ENCODE assay signal across 18 mouse cellular contexts in the genomic region with DNA sequence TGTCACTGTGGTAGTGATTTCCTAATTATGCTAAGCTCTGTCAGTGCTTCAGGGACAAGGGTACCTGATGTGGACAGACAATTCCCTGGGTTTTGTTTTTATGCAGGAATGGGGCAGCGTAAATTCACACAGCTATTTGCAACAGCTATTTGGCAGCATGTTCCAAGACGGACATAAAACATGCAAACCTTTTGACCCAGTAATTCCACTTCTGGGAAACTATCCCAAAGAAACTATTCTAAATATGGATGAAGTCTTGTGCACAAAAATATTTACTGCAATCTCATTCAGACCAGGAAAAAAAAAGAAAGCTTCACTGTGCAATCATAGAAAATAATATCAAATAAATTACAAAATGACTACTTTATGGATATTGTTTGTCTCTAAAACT.
DNase-seq lines count a peak whose midpoint lies in the region; ATAC-seq and TF ChIP-seq lines count a peak whose summit lies in the region.
"Had no signal": no experiment of that assay in that cellular context is flagged by ENCODE, and none has a peak within 500 bp of the region (broad histone marks: within the 10 kb centered on the region; RNA-seq: fewer than 3 reads in every experiment).

No protein-coding gene starts in this region.

- no peak for TF ChIP-seq POLR2A in liver, adult 2 months (IDR thresholded peaks at IDR 0.05; ENCODE audit: extremely low read depth, insufficient read depth, low read length)
- TF ChIP-seq POLR2A in cerebellum, adult 2 months (IDR thresholded peaks at IDR 0.05; ENCODE audit: borderline replicate concordance, insufficient read depth, low read length): no peak

- no peaks in the 10 kb centered on the region for H3K27me3 ChIP-seq in heart, embryonic 15.5 days
- no peaks in the 10 kb centered on the region for H3K27me3 ChIP-seq in liver, adult 2 months (ENCODE audit: control insufficient read depth, insufficient read depth, low read length)
- H3K27me3 ChIP-seq in liver, embryonic 11.5 days (replicated peaks; ENCODE audit: control insufficient read depth, insufficient read depth, low read length): no peaks in the 10 kb centered on the region
- no peaks in the 10 kb centered on the region for H3K27me3 ChIP-seq in stomach, embryonic 14.5 days (ENCODE audit: control insufficient read depth, insufficient read depth, low read length)
- no peaks in the 10 kb centered on the region for H3K27me3 ChIP-seq in cerebellum, adult 2 months (ENCODE audit: control insufficient read depth, insufficient read depth, low read length)
- H3K27me3 ChIP-seq: hindbrain, embryonic 15.5 days; liver, embryonic 12.5 days; midbrain, embryonic 15.5 days had no signal

- DNase-seq in heart, postnatal 4 days: no peak
- peak; percentile 33 for DNase-seq in liver, adult 2 months (ENCODE audit: extremely low read depth, low read depth, low spot score)
- DNase-seq in liver, embryonic 11.5 days (ENCODE audit: low spot score): no peak
- peak; percentile 64 for DNase-seq in adipocyte (ENCODE audit: low spot score)
- no peak for DNase-seq in cerebellum, adult 2 months
- DNase-seq in spleen, adult 18-20 months: no peak
- DNase-seq: adrenal gland, adult 8-10 months; cerebellum, adult 9-10 months; forebrain, postnatal 0 days; gastrocnemius, postnatal 14 days; heart, postnatal 10 days; layer of hippocampus, postnatal 36 days; thymus, postnatal 4 days had no signal

- ATAC-seq in heart, embryonic 15.5 days (replicated peaks; ENCODE audit: insufficient number of reproducible peaks, insufficient read depth, low FRiP score, low read depth): no peak
- no peak for ATAC-seq in liver, embryonic 11.5 days (replicated peaks; ENCODE audit: low FRiP score)
- no peak for ATAC-seq in stomach, embryonic 14.5 days (ENCODE audit: insufficient number of reproducible peaks, insufficient read depth, low FRiP score, low read depth)
- ATAC-seq: liver, embryonic 12.5 days had no signal

- no peaks in the 10 kb centered on the region for H3K36me3 ChIP-seq in heart, embryonic 15.5 days
- H3K36me3 ChIP-seq in liver, adult 2 months (ENCODE audit: control insufficient read depth, insufficient read depth, low read length): no peaks in the 10 kb centered on the region
- no peaks in the 10 kb centered on the region for H3K36me3 ChIP-seq in liver, embryonic 11.5 days (ENCODE audit: control insufficient read depth, insufficient read depth, low read length)
- no peaks in the 10 kb centered on the region for H3K36me3 ChIP-seq in stomach, embryonic 14.5 days (ENCODE audit: control insufficient read depth, insufficient read depth, low read length)
- H3K36me3 ChIP-seq: hindbrain, embryonic 15.5 days; liver, embryonic 12.5 days; midbrain, embryonic 15.5 days had no signal

- TF ChIP-seq CTCF in liver, adult 2 months (IDR thresholded peaks at IDR 0.05; ENCODE audit: low read depth, low read length): no peak
- no peak for TF ChIP-seq CTCF in cerebellum, adult 2 months (IDR thresholded peaks at IDR 0.05; ENCODE audit: borderline replicate concordance, insufficient read depth, low read depth, low read length)

- peak overlapping the region; percentile 55 for H3K27ac ChIP-seq in heart, embryonic 15.5 days
- no peak overlapping the region for H3K27ac ChIP-seq in liver, adult 2 months (replicated peaks; ENCODE audit: insufficient read depth, low read depth, low read length)
- H3K27ac ChIP-seq in liver, embryonic 11.5 days (ENCODE audit: low read depth, low read length): no peak overlapping the region
- H3K27ac ChIP-seq in stomach, embryonic 14.5 days (ENCODE audit: low read length): peak overlapping the region; percentile 76; the same call in 1 of the 2 replicates
- no peak overlapping the region for H3K27ac ChIP-seq in cerebellum, adult 2 months (ENCODE audit: insufficient read depth, low read length)
- H3K27ac ChIP-seq: hindbrain, embryonic 15.5 days; liver, embryonic 12.5 days; midbrain, embryonic 15.5 days had no signal

- no peak overlapping the region for H3K4me3 ChIP-seq in heart, embryonic 15.5 days
- no peak overlapping the region for H3K4me3 ChIP-seq in liver, adult 2 months (ENCODE audit: insufficient read depth, low read depth, low read length)
- H3K4me3 ChIP-seq in liver, embryonic 11.5 days (ENCODE audit: low read depth, low read length): no peak overlapping the region
- no peak overlapping the region for H3K4me3 ChIP-seq in stomach, embryonic 14.5 days (ENCODE audit: low read depth, low read length)
- H3K4me3 ChIP-seq in cerebellum, adult 2 months (replicated peaks; ENCODE audit: insufficient read depth, low read depth, low read length): no peak overlapping the region
- H3K4me3 ChIP-seq: hindbrain, embryonic 15.5 days; liver, embryonic 12.5 days; midbrain, embryonic 15.5 days had no signal

- no peaks in the 10 kb centered on the region for H3K79me2 ChIP-seq in liver, adult 2 months (ENCODE audit: control insufficient read depth, insufficient read depth, low read length)

- H3K9me3 ChIP-seq in heart, embryonic 15.5 days (replicated peaks): no peaks in the 10 kb centered on the region
- no peaks in the 10 kb centered on the region for H3K9me3 ChIP-seq in liver, embryonic 11.5 days (ENCODE audit: control insufficient read depth, low read length)
- 0 out of 2 replicates have a peak, but pooled peaks cover 3% of the 10 kb centered on the region for H3K9me3 ChIP-seq in stomach, embryonic 14.5 days (ENCODE audit: control insufficient read depth, low read depth, low read length)
- H3K9me3 ChIP-seq: hindbrain, embryonic 15.5 days; liver, embryonic 12.5 days; midbrain, embryonic 15.5 days had no signal

- WGBS in heart, embryonic 15.5 days: 46% methylated on average over 2 of the region's 2 CpGs
- WGBS in liver, adult 2 months: 70% methylated on average over 2 of the region's 2 CpGs
- WGBS in liver, embryonic 11.5 days: 65% methylated on average over 2 of the region's 2 CpGs
- 38% methylated on average over 2 of the region's 2 CpGs for WGBS in stomach, embryonic 14.5 days
- WGBS in cerebellum, adult 2 months: 48% methylated on average over 2 of the region's 2 CpGs

- H3K4me2 ChIP-seq in heart, embryonic 15.5 days: no peak overlapping the region
- no peak overlapping the region for H3K4me2 ChIP-seq in liver, embryonic 11.5 days
- H3K4me2 ChIP-seq in stomach, embryonic 14.5 days (replicated peaks; ENCODE audit: low read depth, low read length): no peak overlapping the region
- H3K4me2 ChIP-seq: hindbrain, embryonic 15.5 days; liver, embryonic 12.5 days; midbrain, embryonic 15.5 days had no signal

- no peak overlapping the region for H3K9ac ChIP-seq in heart, embryonic 15.5 days
- no peak overlapping the region for H3K9ac ChIP-seq in liver, adult 2 months (ENCODE audit: low read depth, low read length)
- H3K9ac ChIP-seq in liver, embryonic 11.5 days (ENCODE audit: low read depth, low read length): no peak overlapping the region
- no peak overlapping the region for H3K9ac ChIP-seq in stomach, embryonic 14.5 days (replicated peaks; ENCODE audit: low read depth, low read length)
- H3K9ac ChIP-seq: forebrain, postnatal 0 days; hindbrain, embryonic 15.5 days; liver, embryonic 12.5 days; midbrain, embryonic 15.5 days had no signal

- H3K4me1 ChIP-seq in heart, embryonic 15.5 days (replicated peaks): peaks cover 2% of the 10 kb centered on the region; the same call in 1 of the 2 replicates
- no peaks in the 10 kb centered on the region for H3K4me1 ChIP-seq in liver, adult 2 months (ENCODE audit: control insufficient read depth, insufficient read depth, low read length)
- H3K4me1 ChIP-seq in liver, embryonic 11.5 days (replicated peaks; ENCODE audit: control insufficient read depth, insufficient read depth, low read length): no peaks in the 10 kb centered on the region
- peaks cover 12% of the 10 kb centered on the region; the same call in 1 of the 2 replicates for H3K4me1 ChIP-seq in stomach, embryonic 14.5 days (ENCODE audit: control insufficient read depth, insufficient read depth, low read length)
- H3K4me1 ChIP-seq in cerebellum, adult 2 months (ENCODE audit: control insufficient read depth, insufficient read depth, low read length): peaks cover 3% of the 10 kb centered on the region; the same call in 1 of the 2 replicates
- H3K4me1 ChIP-seq: hindbrain, embryonic 15.5 days; liver, embryonic 12.5 days; midbrain, embryonic 15.5 days had no signal

Comparison
In these comparisons a context has a peak if more than half of its experiments do, and no peak if none do; other contexts are left out.
1. DNase-seq: peak in liver, adult 2 months (single experiment) and adipocyte (single experiment); none in heart, postnatal 4 days (single experiment), liver, embryonic 11.5 days (single experiment), cerebellum, adult 2 months (0 of 2) and spleen, adult 18-20 months (0 of 2).
2. H3K27ac ChIP-seq: peak in heart, embryonic 15.5 days (single experiment) and stomach, embryonic 14.5 days (single experiment); none in liver, adult 2 months (single experiment), liver, embryonic 11.5 days (single experiment) and cerebellum, adult 2 months (single experiment).